Mouse (Mus musculus) liver, adult 2 months (tissue): Measurements from ENCODE around the gene Mrps33.

Experiments used
- CTCF ChIP-seq: fragments of 200-500 bp; IDR thresholded peaks from 2 replicates; pipeline ENCODE4 v1.5.1; 2011; ENCODE audit warnings: low read depth, low read length, control low read depth
- POLR2A ChIP-seq: fragments of 200-500 bp; IDR thresholded peaks from 2 replicates; pipeline ENCODE4 v1.6.1; 2011; ENCODE audit warnings: low read length, control low read depth; ENCODE audit not compliant: insufficient read depth; ENCODE audit errors: extremely low read depth

DNA sequence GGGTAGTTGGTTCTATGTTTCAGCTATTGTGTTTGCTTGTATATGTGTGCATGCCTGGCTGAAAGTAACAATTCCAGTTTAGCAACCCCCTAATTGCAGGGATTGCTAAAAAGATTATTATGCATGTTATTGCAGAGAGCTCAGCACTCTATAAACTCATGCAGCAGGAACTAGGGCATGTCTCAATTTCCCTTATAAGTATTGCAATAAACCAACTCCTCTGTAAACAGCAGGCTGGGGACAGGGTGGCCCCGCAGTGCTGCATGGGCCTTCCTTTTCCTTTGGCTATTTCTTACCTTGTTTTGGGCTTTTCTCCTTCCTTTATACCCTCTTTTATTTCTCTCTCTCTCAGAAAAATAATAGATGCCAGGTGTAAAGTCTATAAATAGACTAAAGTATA is 32.3 kb downstream of the Mrps33 start:
- TF ChIP-seq POLR2A (no peak), CTCF (no peak)
